Mouse (Mus musculus) forebrain, embryonic 10.5 days (tissue): Measurements from ENCODE around the gene Lipt2. TPM values are rescaled to one million over a fixed set of nuclear protein-coding genes. Genes with fewer than 3 reads are reported as not detected.

Experiments used
- DNase-seq: peaks from one replicate; pipeline ENCODE4 v3.0.0-alpha.2; 2017; ENCODE audit warnings: low spot score; ENCODE audit errors: extremely low spot score
- H3K27ac ChIP-seq: fragments of 300-500 bp; sonication (generic); 2 replicates; pipeline ENCODE4 v1.5.1; 2016; ENCODE audit warnings: mild to moderate bottlenecking
- H3K27me3 ChIP-seq: fragments of 300-500 bp; sonication (generic); 2 replicates; pipeline ENCODE4 v1.6.1; 2016; ENCODE audit warnings: mild to moderate bottlenecking; ENCODE audit not compliant: poor library complexity, severe bottlenecking
- H3K36me3 ChIP-seq: fragments of 300-500 bp; sonication (generic); replicated peaks from 2 replicates; pipeline ENCODE4 v1.6.1; 2016; ENCODE audit warnings: mild to moderate bottlenecking, moderate library complexity
- H3K4me1 ChIP-seq: fragments of 300-500 bp; sonication (generic); 2 replicates; pipeline ENCODE4 v1.6.1; 2016
- H3K4me3 ChIP-seq: fragments of 300-500 bp; sonication (generic); 2 replicates; pipeline ENCODE4 v1.5.1; 2016; ENCODE audit warnings: mild to moderate bottlenecking, moderate library complexity
- H3K9me3 ChIP-seq: fragments of 300-500 bp; sonication (generic); 2 replicates; pipeline ENCODE4 v1.6.1; 2016; ENCODE audit warnings: mild to moderate bottlenecking, moderate library complexity
- WGBS: fragments of 180-500 bp; shearing (Covaris S2); methylation state at CpG from one replicate; pipeline ENCODE4 v1.1.7; 2016; 5-methylcytosine and 5-hydroxymethylcytosine counted together
- polyA plus RNA-seq: library from polyadenylated mRNA; unstranded; fragments of >200 nt; fragmentation: Nextera tagmentation; extraction: Ambion mirVana; gene quantifications from 2 replicates; pipeline ENCODE4 v1.2.1, GENCODE M21; 2016

The Lipt2 gene
- polyA plus RNA-seq, 1 experiment from 2014 or later: 22.7 TPM

DNA sequence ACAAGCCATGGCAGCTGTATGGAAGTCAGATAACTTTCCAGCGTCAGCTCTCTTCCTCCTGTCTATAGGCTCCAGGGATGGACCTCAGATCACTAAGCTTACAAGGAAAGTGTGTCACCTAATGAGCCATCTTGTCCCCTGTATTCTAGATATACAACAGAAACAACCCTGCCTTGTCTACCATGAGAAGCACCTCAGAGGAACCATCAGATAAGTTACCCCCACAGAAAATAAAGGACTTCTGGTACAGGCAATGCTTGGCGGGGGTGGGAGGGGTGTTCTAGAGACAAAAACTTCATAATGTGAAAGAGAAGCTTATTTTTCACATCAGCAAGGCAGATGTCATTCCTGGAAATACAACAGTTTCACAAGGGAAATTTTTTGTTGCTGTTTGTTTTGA, 47.1 kb downstream of the Lipt2 start:
- Histone ChIP-seq H3K9me3 (no peaks in the 10 kb centered on the region), H3K4me1 (peaks cover 5% of the 10 kb centered on the region; the same call in 1 of the 2 replicates), H3K27ac (no peak overlapping the region), H3K4me3 (no peak overlapping the region), H3K27me3 (no peaks in the 10 kb centered on the region), H3K36me3 (no peaks in the 10 kb centered on the region)
- DNase-seq: no peak
- WGBS: 91% methylated on average over 2 of the region's 2 CpGs

- no peaks in the 10 kb centered on the region for H3K27me3 ChIP-seq
- H3K4me1 ChIP-seq: peaks cover 5% of the 10 kb centered on the region; the same call in 1 of the 2 replicates
- no peak overlapping the region for H3K4me3 ChIP-seq
- DNase-seq: no peak
- no peaks in the 10 kb centered on the region for H3K36me3 ChIP-seq
- H3K9me3 ChIP-seq: no peaks in the 10 kb centered on the region
- H3K27ac ChIP-seq: no peak overlapping the region
Measured at GRCm38 (mm10) chr7:100207886-100208285, 48.8 kb downstream of the Lipt2 start.

Other genes starting within 250 kb of the Lipt2 start
- gene Rnf169, start 178.8 kb upstream of the Lipt2 start, polyA plus RNA-seq: 4.1 and 4.2 TPM in 2 replicates
- gene Chrdl2, start 153.1 kb upstream of the Lipt2 start, polyA plus RNA-seq: 0.41 and 0.48 TPM in 2 replicates
- 139 and 140 TPM in 2 replicates for gene Pold3, start 37.7 kb upstream of the Lipt2 start, polyA plus RNA-seq
- 6.5 and 10.0 TPM in 2 replicates for gene Kcne3, start 17.2 kb downstream of the Lipt2 start, polyA plus RNA-seq
- gene Pgm2l1, start 68.1 kb downstream of the Lipt2 start, polyA plus RNA-seq: 3.1 and 3.7 TPM in 2 replicates
- gene P4ha3, start 126.2 kb downstream of the Lipt2 start, polyA plus RNA-seq: 0.27 and 0.81 TPM in 2 replicates
- gene C2cd3, start 213.0 kb downstream of the Lipt2 start, polyA plus RNA-seq: 38.9 and 39.4 TPM in 2 replicates
- gene Ppme1, start 213.0 kb downstream of the Lipt2 start, polyA plus RNA-seq: 80.2 and 84.3 TPM in 2 replicates